Mouse (Mus musculus) G1E (cell line): Measurements from ENCODE around the gene Gm5767. TPM values are rescaled to one million over a fixed set of nuclear protein-coding genes. Genes with fewer than 3 reads are reported as not detected.
"Not testable (repeated sequence)": the region's sequence is repeated elsewhere in the genome, so short reads cannot be mapped to it uniquely, and the experiment has no call there.

Source experiments
- ATAC-seq: 2 replicates; pipeline ENCODE4 v1.8.0; 2016; ENCODE audit warnings: mild to moderate bottlenecking; ENCODE audit not compliant: insufficient number of reproducible peaks, poor library complexity, low FRiP score, severe bottlenecking; ENCODE audit errors: extremely low read depth
- DNase-seq: peaks from one replicate; pipeline ENCODE4 v3.0.0; 2012; ENCODE audit warnings: low spot score
- H3K27me3 ChIP-seq: 2 replicates; pipeline ENCODE4 v1.6.1; 2012; ENCODE audit warnings: mild to moderate bottlenecking, low read length, inconsistent platforms; ENCODE audit not compliant: insufficient read depth
- H3K36me3 ChIP-seq: replicated peaks from 2 replicates; pipeline ENCODE3; 2012; ENCODE audit warnings: mild to moderate bottlenecking, inconsistent platforms
- H3K4me1 ChIP-seq: 2 replicates; pipeline ENCODE4 v1.6.1; 2012; ENCODE audit warnings: low read depth, low read length, inconsistent platforms, mixed read lengths; ENCODE audit not compliant: insufficient read depth
- H3K4me3 ChIP-seq: 2 replicates; pipeline ENCODE4 v1.5.1; 2012; ENCODE audit warnings: low read depth, mild to moderate bottlenecking, inconsistent platforms, low read length, moderate library complexity, mixed read lengths
- H3K9me3 ChIP-seq: replicated peaks from 2 replicates; pipeline ENCODE4 v1.6.1; 2012; ENCODE audit warnings: inconsistent platforms
- CTCF ChIP-seq: IDR thresholded peaks from 2 replicates; pipeline ENCODE4 v1.5.1; 2012; ENCODE audit warnings: low read depth, low read length, inconsistent platforms, mixed read lengths
- GATA1 ChIP-seq: IDR thresholded peaks from 2 replicates; pipeline ENCODE4 v1.6.1; 2012; ENCODE audit warnings: borderline replicate concordance, low read length, inconsistent platforms, mixed read lengths
- GATA2 ChIP-seq: IDR thresholded peaks from 2 replicates; pipeline ENCODE4 v1.6.1; 2012; ENCODE audit warnings: low read depth, low read length, inconsistent platforms, borderline replicate concordance
- POLR2AphosphoS5 ChIP-seq: IDR thresholded peaks from 2 replicates; pipeline ENCODE4 v1.6.1; 2012; ENCODE audit warnings: low read depth, low read length, inconsistent platforms; ENCODE audit not compliant: insufficient replicate concordance
- TAL1 ChIP-seq: conservative IDR thresholded peaks from 2 replicates; pipeline ENCODE4 v1.6.1; 2012; ENCODE audit warnings: low read depth, low read length, inconsistent platforms, mixed read lengths
- polyA plus RNA-seq: library from polyadenylated mRNA; stranded (reverse); fragments of >175 nt; gene quantifications from 2 replicates; pipeline ENCODE4 v1.2.3, GENCODE M21; 2012
- total RNA-seq, 2 experiments: library from RNA; stranded (forward) in 1 of 2; stranded (reverse) in 1 of 2; fragments of 200-1000 nt in 1 of 2; fragments of >200 nt in 1 of 2; fragmentation: Nextera tagmentation in 1 of 2; gene quantifications; 2 replicates each; pipeline ENCODE4 v1.2.3; 2014 to 2017

The Gm5767 gene
- total and polyA plus RNA-seq, 3 experiments, result not detected

DNA sequence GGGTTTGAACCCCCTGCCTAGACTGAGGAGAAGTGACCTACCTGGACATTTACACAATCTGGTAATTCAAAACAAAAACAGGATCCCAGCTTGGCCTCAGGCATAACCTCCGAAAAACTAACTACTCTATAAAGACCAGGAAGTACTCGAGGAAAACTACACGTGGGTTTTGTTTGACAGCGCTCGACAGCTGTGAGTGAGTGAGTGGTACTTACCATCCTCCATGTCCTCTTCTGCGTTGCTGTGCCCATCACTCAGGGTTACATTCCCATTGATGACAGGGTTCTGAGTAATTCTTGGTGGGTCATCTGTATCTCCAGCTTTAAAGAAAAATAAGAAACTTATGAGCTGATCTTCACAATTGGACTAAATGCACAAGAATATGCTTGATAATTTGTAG is 35.7 kb downstream of the Gm5767 start:
- DNase-seq, result no peak
- Histone ChIP-seq H3K36me3 (peaks cover 87% of the 10 kb centered on the region), H3K9me3 (no peaks in the 10 kb centered on the region), H3K4me3 (no peak overlapping the region), H3K4me1 (peaks cover 17% of the 10 kb centered on the region), H3K27me3 (no peaks in the 10 kb centered on the region)
- no peak for ATAC-seq
- TF ChIP-seq TAL1 (no peak), POLR2AphosphoS5 (no peak), GATA1 (no peak)

DNA sequence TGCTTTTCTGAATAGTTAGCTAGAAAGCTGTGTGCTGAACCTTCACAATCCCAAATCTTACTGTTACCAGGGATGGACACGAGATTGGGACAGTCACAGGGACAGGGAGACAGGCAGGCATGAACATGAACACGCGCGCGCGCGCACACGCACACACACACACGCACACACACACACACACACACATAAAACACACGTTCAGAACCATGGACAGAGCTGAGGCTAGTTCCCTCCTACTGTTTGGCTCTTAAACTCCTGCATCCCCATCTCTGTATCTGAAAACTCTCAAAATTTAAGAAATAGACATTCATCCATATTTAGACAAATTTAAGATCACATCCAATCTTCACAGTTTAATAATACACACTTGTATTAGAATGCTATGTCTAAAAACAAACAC is 37.2 kb downstream of the Gm5767 start:
- no peak for TF ChIP-seq GATA1
- TF ChIP-seq GATA2, result no peak
- TF ChIP-seq CTCF, result no peak
- no peak for TF ChIP-seq POLR2AphosphoS5
- no peak for TF ChIP-seq TAL1
- H3K4me1 ChIP-seq, result peaks cover 27% of the 10 kb centered on the region
- no peak overlapping the region for H3K4me3 ChIP-seq
- H3K36me3 ChIP-seq, result peaks cover 85% of the 10 kb centered on the region
- no peak for ATAC-seq
- H3K27me3 ChIP-seq, result no peaks in the 10 kb centered on the region
- no peak for DNase-seq
- H3K9me3 ChIP-seq, result no peaks in the 10 kb centered on the region

DNA sequence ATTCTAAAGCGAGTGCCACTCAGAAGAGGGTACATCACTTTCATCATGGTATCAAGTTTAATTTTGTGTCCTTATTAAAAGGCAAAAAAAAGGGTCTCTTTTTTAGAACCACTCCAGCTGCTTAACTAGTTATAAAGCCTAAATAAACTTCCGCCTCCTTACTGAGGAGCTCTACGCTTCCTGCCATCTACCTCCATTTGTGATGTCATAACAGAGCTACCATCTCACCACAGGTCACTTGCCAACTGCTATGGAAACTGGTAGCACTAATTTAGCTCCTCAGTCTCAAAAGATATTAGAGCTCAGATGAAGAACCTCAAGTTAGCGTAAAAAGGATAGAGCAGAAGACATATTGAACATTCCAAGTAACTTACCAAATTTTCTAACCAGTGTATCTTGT is 39.9 kb downstream of the Gm5767 start:
- H3K36me3 ChIP-seq, result peaks cover 74% of the 10 kb centered on the region
- H3K27me3 ChIP-seq, result no peaks in the 10 kb centered on the region
- DNase-seq, result no peak
- ATAC-seq, result no peak
- H3K9me3 ChIP-seq, result no peaks in the 10 kb centered on the region
- H3K4me3 ChIP-seq, result no peak overlapping the region
- peaks cover 46% of the 10 kb centered on the region for H3K4me1 ChIP-seq
- TF ChIP-seq TAL1 (no peak), CTCF (no peak), POLR2AphosphoS5 (no peak), GATA1 (no peak), GATA2 (no peak)

DNA sequence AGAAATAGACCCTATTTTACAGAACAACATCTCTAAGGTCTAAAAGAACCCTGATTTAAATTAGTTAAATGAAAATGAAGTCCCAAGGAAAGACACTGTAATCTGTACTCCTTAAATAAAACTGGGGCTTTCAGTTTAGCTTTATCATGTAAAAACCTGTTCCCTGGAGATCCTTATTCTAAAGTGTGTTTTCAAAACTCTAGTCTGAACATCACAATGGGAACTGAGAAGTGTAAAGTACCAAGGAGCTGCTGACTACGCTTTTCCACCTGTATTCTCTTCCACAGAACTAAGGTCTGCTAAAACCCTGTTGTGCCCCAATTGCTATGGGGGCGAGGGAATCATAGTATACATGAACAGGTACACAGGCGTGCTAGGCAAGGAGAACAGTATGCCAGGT is 43.5 kb downstream of the Gm5767 start:
- DNase-seq (no peak), ATAC-seq (no peak)
- H3K4me1 ChIP-seq, result peaks cover 61% of the 10 kb centered on the region
- H3K4me3 ChIP-seq, result no peak overlapping the region
- H3K9me3 ChIP-seq, result no peaks in the 10 kb centered on the region
- H3K36me3 ChIP-seq, result peaks cover 68% of the 10 kb centered on the region
- H3K27me3 ChIP-seq, result no peaks in the 10 kb centered on the region
- TF ChIP-seq POLR2AphosphoS5, result no peak
- TF ChIP-seq GATA2, result no peak
- no peak for TF ChIP-seq GATA1
- no peak for TF ChIP-seq CTCF
- no peak for TF ChIP-seq TAL1

DNA sequence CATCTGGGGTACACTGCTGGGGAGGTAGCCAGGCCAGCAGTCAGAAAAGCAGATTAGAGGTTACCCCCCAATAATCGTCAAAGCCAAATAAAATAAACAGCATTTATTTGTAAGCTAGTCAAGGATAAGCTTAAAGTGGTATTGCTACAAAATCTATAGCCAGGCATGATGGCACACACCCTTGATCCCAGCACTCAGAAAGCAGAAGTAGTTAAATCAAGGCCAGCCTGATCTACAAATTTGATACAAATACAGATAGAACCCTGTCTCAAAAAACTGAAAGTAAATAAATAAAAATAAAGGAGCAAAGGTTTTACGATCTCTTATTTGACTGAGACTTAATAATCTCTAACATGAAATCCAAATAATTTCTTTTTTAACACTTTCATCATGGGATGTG is 45.2 kb downstream of the Gm5767 start:
- DNase-seq (no peak), ATAC-seq (peak; percentile 28; the same call in 1 of the 2 replicates)
- H3K4me1 ChIP-seq, result peaks cover 74% of the 10 kb centered on the region
- no peak for TF ChIP-seq CTCF
- TF ChIP-seq POLR2AphosphoS5, result no peak
- TF ChIP-seq TAL1, result no peak
- TF ChIP-seq GATA1, result no peak
- TF ChIP-seq GATA2, result no peak
- no peak overlapping the region for H3K4me3 ChIP-seq
- no peaks in the 10 kb centered on the region for H3K9me3 ChIP-seq
- no peaks in the 10 kb centered on the region for H3K27me3 ChIP-seq
- peaks cover 69% of the 10 kb centered on the region for H3K36me3 ChIP-seq

DNA sequence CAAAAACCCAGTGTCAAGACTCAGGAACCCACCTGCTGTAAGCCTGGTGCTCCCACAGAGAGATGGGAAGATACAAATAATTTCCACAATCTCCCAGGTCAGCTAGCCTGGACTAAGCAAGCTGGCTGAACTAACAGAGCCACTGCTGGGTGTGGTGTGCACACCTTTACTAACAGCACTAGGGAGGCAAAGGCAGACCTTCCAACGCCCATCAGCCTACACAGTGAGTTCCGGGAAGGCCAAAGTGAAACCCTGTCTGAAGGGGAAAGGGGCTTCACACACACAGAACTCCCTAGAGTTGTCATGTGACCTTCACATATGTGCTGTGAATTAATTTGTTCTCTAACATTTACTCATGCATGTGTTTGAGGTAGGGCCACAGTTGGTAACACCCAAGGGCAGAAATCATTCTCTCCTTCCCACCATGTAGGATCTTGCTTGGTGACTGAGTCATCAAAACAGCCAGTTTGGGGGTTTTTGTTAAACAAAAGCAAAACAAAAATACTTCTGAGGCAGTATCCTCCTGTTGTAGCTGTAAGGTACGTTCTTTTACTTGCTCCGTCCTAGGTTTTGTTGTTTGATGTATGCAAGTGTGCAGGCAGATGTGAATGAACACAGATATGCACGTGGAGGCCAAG is 47.7 kb downstream of the Gm5767 start:
- no peaks in the 10 kb centered on the region for H3K27me3 ChIP-seq
- DNase-seq, result no peak
- H3K4me1 ChIP-seq, result peaks cover 75% of the 10 kb centered on the region
- no peak for TF ChIP-seq POLR2AphosphoS5
- TF ChIP-seq CTCF, result no peak
- TF ChIP-seq GATA2, result no peak
- TF ChIP-seq GATA1, result no peak
- no peak for TF ChIP-seq TAL1
- H3K9me3 ChIP-seq, result no peaks in the 10 kb centered on the region
- H3K36me3 ChIP-seq, result peaks cover 69% of the 10 kb centered on the region
- no peak overlapping the region for H3K4me3 ChIP-seq
- ATAC-seq, result no peak

DNA sequence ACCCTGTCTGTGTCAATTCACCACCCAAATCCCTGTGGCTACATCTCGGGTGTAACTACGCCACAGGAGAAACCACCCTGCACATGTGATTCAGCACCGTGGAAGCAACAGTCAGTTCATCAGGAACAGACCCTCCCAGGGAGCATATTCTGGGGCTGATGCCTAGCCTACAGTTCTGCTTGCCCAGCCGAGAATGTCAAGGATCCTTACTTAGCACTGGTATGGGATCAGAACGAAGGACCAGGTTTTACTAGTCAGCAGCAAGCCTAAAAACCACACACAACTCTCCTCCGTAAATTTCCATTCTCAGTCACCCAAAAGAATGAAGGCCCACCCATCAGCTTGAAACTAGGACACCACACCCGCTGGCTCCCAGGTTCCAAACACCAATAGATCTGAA is 51.1 kb downstream of the Gm5767 start:
- DNase-seq (no peak), ATAC-seq (no peak)
- H3K36me3 ChIP-seq, result peaks cover 77% of the 10 kb centered on the region
- H3K4me3 ChIP-seq, result no peak overlapping the region
- no peaks in the 10 kb centered on the region for H3K9me3 ChIP-seq
- TF ChIP-seq POLR2AphosphoS5 (no peak), GATA1 (no peak)
- H3K27me3 ChIP-seq, result no peaks in the 10 kb centered on the region
- peaks cover 80% of the 10 kb centered on the region for H3K4me1 ChIP-seq

DNA sequence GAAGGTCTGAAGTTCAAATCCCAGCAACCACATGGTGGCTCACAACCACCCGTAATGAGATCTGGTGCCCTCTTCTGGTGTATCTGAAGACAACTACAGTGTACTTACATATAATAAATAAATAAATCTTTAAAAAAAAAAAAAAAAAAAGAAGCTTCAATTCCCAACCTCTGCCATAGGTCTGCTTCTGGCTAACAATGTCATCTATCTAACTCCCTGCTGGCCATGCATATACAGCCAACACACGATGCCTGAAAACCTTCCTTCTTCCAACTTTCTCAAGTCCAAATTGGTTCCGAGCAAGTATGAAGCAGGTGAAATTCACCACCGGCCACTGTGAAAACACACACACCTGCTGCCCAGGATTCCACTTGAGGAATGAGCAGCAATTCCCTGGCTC is 51.9 kb downstream of the Gm5767 start:
- not testable (repeated sequence) for H3K9me3 ChIP-seq, ATAC-seq, H3K4me3 ChIP-seq, DNase-seq, H3K27me3 ChIP-seq
- Histone ChIP-seq H3K4me1 (peaks cover 81% of the 10 kb centered on the region), H3K36me3 (peaks cover 74% of the 10 kb centered on the region)
